Mouse (Mus musculus): Measurements from ENCODE around the gene a.
"Not testable (repeated sequence)": the region's sequence is repeated elsewhere in the genome, so short reads cannot be mapped to it uniquely, and the experiment has no call there.

- TF ChIP-seq CTCF (conservative IDR thresholded peaks at IDR 0.05; ENCODE audit: insufficient read depth, insufficient read length, low read depth, low read length); POLR2A (IDR thresholded peaks at IDR 0.05; ENCODE audit: low read depth, low read length): not testable (repeated sequence)
These were observed 229.1 kb downstream of the a start for GRCm38 (mm10) chr2:155020247-155020826.
